Mouse (Mus musculus) G1E (cell line): ENCODE measurements at regions not wholly inside any gene's neighbourhood (a gene's known extent, or its start where the extent isn't known, plus 50 kb on each side); places are given as distances from the start of the nearest gene placed in this dataset.

Experiments
- ATAC-seq: 2 replicates; pipeline ENCODE4 v1.8.0; 2016; ENCODE audit warnings: mild to moderate bottlenecking; ENCODE audit not compliant: insufficient number of reproducible peaks, poor library complexity, low FRiP score, severe bottlenecking; ENCODE audit errors: extremely low read depth
- DNase-seq: peaks from one replicate; pipeline ENCODE4 v3.0.0; 2012; ENCODE audit warnings: low spot score
- H3K27me3 ChIP-seq: 2 replicates; pipeline ENCODE4 v1.6.1; 2012; ENCODE audit warnings: mild to moderate bottlenecking, low read length, inconsistent platforms; ENCODE audit not compliant: insufficient read depth
- H3K36me3 ChIP-seq: replicated peaks from 2 replicates; pipeline ENCODE3; 2012; ENCODE audit warnings: mild to moderate bottlenecking, inconsistent platforms
- H3K4me1 ChIP-seq: 2 replicates; pipeline ENCODE4 v1.6.1; 2012; ENCODE audit warnings: low read depth, low read length, inconsistent platforms, mixed read lengths; ENCODE audit not compliant: insufficient read depth
- H3K4me3 ChIP-seq: 2 replicates; pipeline ENCODE4 v1.5.1; 2012; ENCODE audit warnings: low read depth, mild to moderate bottlenecking, inconsistent platforms, low read length, moderate library complexity, mixed read lengths
- H3K9me3 ChIP-seq: replicated peaks from 2 replicates; pipeline ENCODE4 v1.6.1; 2012; ENCODE audit warnings: inconsistent platforms
- CTCF ChIP-seq: IDR thresholded peaks from 2 replicates; pipeline ENCODE4 v1.5.1; 2012; ENCODE audit warnings: low read depth, low read length, inconsistent platforms, mixed read lengths
- GATA1 ChIP-seq: IDR thresholded peaks from 2 replicates; pipeline ENCODE4 v1.6.1; 2012; ENCODE audit warnings: borderline replicate concordance, low read length, inconsistent platforms, mixed read lengths
- GATA2 ChIP-seq: IDR thresholded peaks from 2 replicates; pipeline ENCODE4 v1.6.1; 2012; ENCODE audit warnings: low read depth, low read length, inconsistent platforms, borderline replicate concordance
- POLR2AphosphoS5 ChIP-seq: IDR thresholded peaks from 2 replicates; pipeline ENCODE4 v1.6.1; 2012; ENCODE audit warnings: low read depth, low read length, inconsistent platforms; ENCODE audit not compliant: insufficient replicate concordance
- TAL1 ChIP-seq: conservative IDR thresholded peaks from 2 replicates; pipeline ENCODE4 v1.6.1; 2012; ENCODE audit warnings: low read depth, low read length, inconsistent platforms, mixed read lengths

DNA sequence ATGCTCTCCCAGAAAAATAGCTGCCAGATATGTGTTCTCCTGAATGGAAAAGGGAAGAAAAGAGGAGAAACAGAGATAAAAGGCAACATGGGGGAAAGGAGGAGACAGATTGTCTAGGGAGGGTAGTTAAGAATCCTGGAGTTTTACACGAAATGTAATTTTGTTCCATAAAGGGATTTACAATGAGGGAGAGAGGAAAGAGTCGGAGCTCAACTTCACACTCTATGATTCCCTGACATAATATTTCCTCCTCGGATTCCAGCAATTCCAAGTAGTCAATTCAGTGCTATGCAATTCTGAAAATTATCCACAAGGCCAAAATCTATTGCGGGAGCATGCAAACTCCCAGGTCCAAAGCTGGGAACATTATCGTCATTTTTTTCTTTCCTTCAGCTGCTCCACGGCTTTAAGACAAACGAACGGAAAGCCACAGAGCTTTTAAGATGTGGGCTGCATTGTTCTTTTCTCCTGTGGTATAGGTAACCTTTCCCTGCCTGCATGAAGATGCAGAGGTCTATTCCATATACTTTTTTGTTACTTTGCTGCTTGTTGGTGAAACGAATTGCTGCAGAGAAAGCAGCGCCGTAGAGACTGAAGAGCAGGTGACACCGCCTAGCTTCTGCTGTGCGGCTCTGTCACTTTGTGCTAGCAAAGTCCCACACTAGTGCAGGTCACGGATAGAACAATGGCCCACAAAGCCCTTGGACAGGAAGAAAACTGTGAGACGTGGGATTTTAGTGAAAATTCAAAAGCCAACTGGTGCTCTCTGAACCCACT is 251.7 kb upstream of the Slc7a11 start:
- Histone ChIP-seq H3K4me3 (no peak overlapping the region), H3K4me1 (no peaks in the 10 kb centered on the region), H3K9me3 (no peaks in the 10 kb centered on the region), H3K27me3 (no peaks in the 10 kb centered on the region), H3K36me3 (no peaks in the 10 kb centered on the region)
- TF ChIP-seq GATA2 (no peak), CTCF (no peak), POLR2AphosphoS5 (no peak), TAL1 (no peak), GATA1 (no peak)
- no peak for ATAC-seq
- no peak for DNase-seq

DNA sequence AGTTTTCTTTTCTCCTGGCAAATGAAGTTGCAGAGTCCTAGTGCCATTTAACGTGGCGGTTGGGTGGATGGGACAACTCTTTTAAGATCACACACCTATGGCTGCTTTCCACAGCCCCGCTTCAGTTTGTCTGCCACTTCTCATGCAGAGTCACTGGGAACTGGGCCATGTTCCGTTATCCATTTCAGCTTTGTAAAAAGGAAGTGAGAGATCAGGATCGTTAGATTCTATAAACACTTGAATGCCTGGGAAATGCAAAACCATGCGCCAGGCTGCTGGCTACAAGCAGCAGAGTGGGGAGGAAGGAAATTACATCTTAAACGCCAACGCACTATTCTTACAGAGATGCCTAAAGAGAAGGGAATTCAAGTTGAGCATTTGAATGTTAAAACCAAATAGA is 251.1 kb upstream of the Slc7a11 start:
- ATAC-seq (no peak), DNase-seq (no peak)

DNA sequence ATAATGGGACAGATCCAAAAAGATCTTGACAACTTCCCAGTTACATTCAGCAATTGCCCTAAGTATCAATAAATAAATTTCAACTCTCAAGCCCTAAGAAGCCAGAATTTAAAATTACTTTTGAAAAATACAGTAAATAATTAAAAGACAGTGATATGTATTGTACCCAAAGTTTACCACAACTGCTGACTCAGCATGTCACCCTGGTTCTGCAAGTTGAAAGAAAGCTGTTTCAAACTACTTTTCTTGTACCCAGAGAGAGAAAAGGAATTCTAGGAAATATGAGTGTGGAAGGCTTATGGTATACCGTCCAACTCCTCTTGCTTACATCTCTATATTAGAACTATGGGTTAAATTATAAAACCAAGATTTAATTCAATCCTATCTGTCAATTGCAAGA is 248.9 kb upstream of the Slc7a11 start:
- no peaks in the 10 kb centered on the region for H3K9me3 ChIP-seq
- H3K4me3 ChIP-seq = no peak overlapping the region
- ATAC-seq (no peak), DNase-seq (no peak)
- H3K27me3 ChIP-seq = 0 out of 2 replicates have a peak, but pooled peaks cover 2% of the 10 kb centered on the region
- no peaks in the 10 kb centered on the region for H3K36me3 ChIP-seq
- H3K4me1 ChIP-seq = no peaks in the 10 kb centered on the region
- TF ChIP-seq POLR2AphosphoS5 (no peak), GATA2 (no peak), GATA1 (no peak), TAL1 (no peak), CTCF (no peak)

More for the DNA sequence above, 251.1 kb upstream of the Slc7a11 start:
- no peaks in the 10 kb centered on the region for H3K36me3 ChIP-seq
- H3K4me1 ChIP-seq = no peaks in the 10 kb centered on the region
- TF ChIP-seq CTCF (no peak), GATA2 (no peak), POLR2AphosphoS5 (no peak), TAL1 (no peak), GATA1 (no peak)
- H3K27me3 ChIP-seq = no peaks in the 10 kb centered on the region
- no peak overlapping the region for H3K4me3 ChIP-seq
- no peaks in the 10 kb centered on the region for H3K9me3 ChIP-seq

DNA sequence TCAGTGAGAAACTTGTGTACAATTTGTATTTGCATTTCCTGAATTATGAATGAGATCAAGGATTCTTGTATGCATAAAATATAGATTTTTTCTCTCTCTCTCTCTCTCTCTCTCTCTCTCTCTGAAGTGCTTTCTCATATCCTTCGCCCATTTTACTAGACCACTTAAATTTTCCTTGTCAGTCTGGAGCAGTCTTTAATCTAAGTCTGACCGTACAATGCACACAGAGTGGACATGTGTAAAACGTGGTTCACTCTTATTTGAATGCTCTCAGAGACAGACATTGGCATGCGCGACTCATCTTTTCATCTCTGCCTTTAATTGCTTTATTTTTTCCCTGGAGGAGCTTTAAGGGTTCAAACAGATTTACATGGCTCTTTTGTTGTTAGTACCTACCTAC is 247.3 kb upstream of the Slc7a11 start:
- no peaks in the 10 kb centered on the region for H3K4me1 ChIP-seq
- no peaks in the 10 kb centered on the region for H3K9me3 ChIP-seq
- no peaks in the 10 kb centered on the region for H3K36me3 ChIP-seq
- DNase-seq = no peak
- no peak for ATAC-seq
- 0 out of 2 replicates have a peak, but pooled peaks cover 2% of the 10 kb centered on the region for H3K27me3 ChIP-seq
- TF ChIP-seq POLR2AphosphoS5 = no peak
- no peak for TF ChIP-seq TAL1
- no peak for TF ChIP-seq GATA1
- no peak for TF ChIP-seq GATA2
- no peak for TF ChIP-seq CTCF
- H3K4me3 ChIP-seq = no peak overlapping the region

DNA sequence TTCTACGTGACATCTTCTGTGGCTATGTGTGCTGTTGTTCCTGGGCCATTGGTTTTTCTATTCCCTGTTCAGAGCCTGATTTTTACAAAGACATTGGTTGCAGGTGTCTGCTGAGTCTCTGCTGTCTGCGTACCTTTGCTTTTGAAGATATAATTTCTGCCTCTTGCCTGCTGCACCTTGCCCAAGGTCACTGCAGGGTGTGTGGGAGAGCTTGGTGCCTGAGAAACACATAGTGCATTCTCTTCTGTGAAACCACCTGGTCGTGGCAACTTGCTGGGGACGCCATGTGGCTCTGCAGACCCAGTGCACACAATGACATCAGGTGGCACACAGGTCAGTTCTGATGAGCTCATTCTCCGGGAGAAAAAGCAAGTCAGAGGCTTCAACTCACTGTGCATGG is 246.0 kb upstream of the Slc7a11 start:
- Histone ChIP-seq H3K36me3 (no peaks in the 10 kb centered on the region), H3K4me3 (no peak overlapping the region), H3K9me3 (no peaks in the 10 kb centered on the region), H3K27me3 (0 out of 2 replicates have a peak, but pooled peaks cover 2% of the 10 kb centered on the region), H3K4me1 (no peaks in the 10 kb centered on the region)
- ATAC-seq (no peak), DNase-seq (no peak)
- TF ChIP-seq GATA1 (no peak), TAL1 (no peak), GATA2 (no peak), CTCF (no peak), POLR2AphosphoS5 (no peak)

DNA sequence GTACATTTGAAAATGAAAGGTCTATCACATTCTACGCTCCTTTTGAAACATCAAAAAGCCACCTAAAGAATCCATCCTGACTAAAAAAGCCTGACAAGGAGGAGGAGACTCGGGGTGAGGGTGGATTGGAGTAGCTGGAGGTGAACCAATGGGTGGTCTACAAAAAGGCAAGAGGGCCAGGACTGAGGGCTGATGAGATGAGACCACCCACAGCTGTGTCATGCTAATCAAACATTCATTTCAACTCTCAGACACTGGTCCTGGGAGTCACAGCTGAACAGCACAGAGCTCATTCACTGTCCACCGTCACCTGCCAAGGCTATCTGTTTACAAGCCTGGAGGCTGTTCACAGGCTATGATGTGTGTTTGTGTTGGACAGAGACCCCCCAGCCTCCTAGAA is 244.3 kb upstream of the Slc7a11 start:
- Histone ChIP-seq H3K4me3 (no peak overlapping the region), H3K27me3 (0 out of 2 replicates have a peak, but pooled peaks cover 2% of the 10 kb centered on the region), H3K4me1 (no peaks in the 10 kb centered on the region), H3K36me3 (no peaks in the 10 kb centered on the region), H3K9me3 (0 out of 2 replicates have a peak, but pooled peaks cover 2% of the 10 kb centered on the region)
- ATAC-seq (no peak), DNase-seq (no peak)
- TF ChIP-seq TAL1 (no peak), CTCF (no peak), GATA1 (no peak), GATA2 (no peak)
